In genomic region chr10:82759706-82760105, GRCm38 (mm10) we compare ENCODE assay signal across 17 mouse cellular contexts. TPM values are rescaled to one million over a fixed set of nuclear protein-coding genes. Genes with fewer than 3 reads are reported as not detected.
DNase-seq lines count a peak whose midpoint lies in the region; ATAC-seq and TF ChIP-seq lines count a peak whose summit lies in the region.
"Had no signal": no experiment of that assay in that cellular context is flagged by ENCODE, and none has a peak within 500 bp of the region (broad histone marks: within the 10 kb centered on the region; RNA-seq: fewer than 3 reads in every experiment).

No protein-coding gene starts in this region.

- H3K4me3 ChIP-seq in hindbrain, embryonic 13.5 days, result no peak overlapping the region
- H3K4me3 ChIP-seq in hindbrain, postnatal 0 days (ENCODE audit: low read length), result no peak overlapping the region
- H3K4me3 ChIP-seq in E14TG2a.4 (replicated peaks; ENCODE audit: low read length), result peak overlapping the region; percentile 84; the same call in 1 of the 2 replicates
- H3K4me3 ChIP-seq in midbrain, embryonic 13.5 days (replicated peaks), result peak overlapping the region; percentile 8; the same call in 1 of the 2 replicates
- no peak overlapping the region for H3K4me3 ChIP-seq in kidney, embryonic 15.5 days (replicated peaks)
- H3K4me3 ChIP-seq: embryonic facial prominence, embryonic 13.5 days; left cerebral cortex, adult 2 months had no signal

- no peak for TF ChIP-seq CTCF in hindbrain, postnatal 0 days (IDR thresholded peaks at IDR 0.05; ENCODE audit: low read depth)
- no peak for TF ChIP-seq CTCF in E14TG2a.4 (conservative IDR thresholded peaks at IDR 0.05; ENCODE audit: low read length)

- ATAC-seq in hindbrain, embryonic 13.5 days (ENCODE audit: low FRiP score), result no peak
- no peak for ATAC-seq in hindbrain, postnatal 0 days
- peak; percentile 27 for ATAC-seq in granulocyte monocyte progenitor cell, adult 5-6 weeks (replicated peaks; ENCODE audit: poor library complexity, severe bottlenecking)
- ATAC-seq in midbrain, embryonic 13.5 days, result no peak
- ATAC-seq in kidney, embryonic 15.5 days (replicated peaks; ENCODE audit: low FRiP score), result no peak

- H3K4me2 ChIP-seq in hindbrain, embryonic 13.5 days, result peak overlapping the region; percentile 78; the same call in 1 of the 2 replicates
- no peak overlapping the region for H3K4me2 ChIP-seq in hindbrain, postnatal 0 days (ENCODE audit: low read depth, low read length)
- peak overlapping the region; percentile 41; the same call in 1 of the 2 replicates for H3K4me2 ChIP-seq in midbrain, embryonic 13.5 days (replicated peaks)
- H3K4me2 ChIP-seq in kidney, embryonic 15.5 days, result no peak overlapping the region

- H3K36me3 ChIP-seq in hindbrain, embryonic 13.5 days, result peaks cover 64% of the 10 kb centered on the region
- H3K36me3 ChIP-seq in hindbrain, postnatal 0 days (ENCODE audit: insufficient read depth, low read length), result peaks cover 39% of the 10 kb centered on the region
- peaks cover 74% of the 10 kb centered on the region for H3K36me3 ChIP-seq in E14TG2a.4 (ENCODE audit: insufficient read depth, low read length)
- H3K36me3 ChIP-seq in midbrain, embryonic 13.5 days, result peaks cover 58% of the 10 kb centered on the region
- peaks cover 64% of the 10 kb centered on the region for H3K36me3 ChIP-seq in kidney, embryonic 15.5 days

- WGBS in hindbrain, embryonic 13.5 days, result 94% methylated on average over 5 of the region's 5 CpGs
- WGBS in hindbrain, postnatal 0 days, result 94% methylated on average over 5 of the region's 5 CpGs
- WGBS in midbrain, embryonic 13.5 days, result 94% methylated on average over 5 of the region's 5 CpGs
- WGBS in kidney, embryonic 15.5 days, result 90% methylated on average over 5 of the region's 5 CpGs

- no peak overlapping the region for H3K9ac ChIP-seq in hindbrain, embryonic 13.5 days
- no peak overlapping the region for H3K9ac ChIP-seq in hindbrain, postnatal 0 days (replicated peaks; ENCODE audit: low read length)
- H3K9ac ChIP-seq in midbrain, embryonic 13.5 days (replicated peaks), result peak overlapping the region; percentile 51; the same call in 1 of the 2 replicates
- no peak overlapping the region for H3K9ac ChIP-seq in kidney, embryonic 15.5 days
- H3K9ac ChIP-seq: embryonic facial prominence, embryonic 13.5 days had no signal

- H3K4me1 ChIP-seq in hindbrain, embryonic 13.5 days (replicated peaks), result peaks cover 57% of the 10 kb centered on the region
- peaks cover 23% of the 10 kb centered on the region; the same call in 1 of the 2 replicates for H3K4me1 ChIP-seq in hindbrain, postnatal 0 days (ENCODE audit: insufficient read depth, low read length)
- peaks cover 73% of the 10 kb centered on the region for H3K4me1 ChIP-seq in E14TG2a.4 (replicated peaks; ENCODE audit: low read depth, low read length)
- peaks cover 55% of the 10 kb centered on the region for H3K4me1 ChIP-seq in midbrain, embryonic 13.5 days (replicated peaks)
- peaks cover 30% of the 10 kb centered on the region for H3K4me1 ChIP-seq in kidney, embryonic 15.5 days

- no peak overlapping the region for H3K27ac ChIP-seq in hindbrain, embryonic 13.5 days
- no peak overlapping the region for H3K27ac ChIP-seq in hindbrain, postnatal 0 days
- H3K27ac ChIP-seq in midbrain, embryonic 13.5 days, result no peak overlapping the region
- H3K27ac ChIP-seq in kidney, embryonic 15.5 days, result no peak overlapping the region
- H3K27ac ChIP-seq: embryonic facial prominence, embryonic 13.5 days; left cerebral cortex, adult 2 months had no signal

- H3K9me3 ChIP-seq in hindbrain, embryonic 13.5 days, result no peaks in the 10 kb centered on the region
- no peaks in the 10 kb centered on the region for H3K9me3 ChIP-seq in hindbrain, postnatal 0 days (ENCODE audit: low read length)
- H3K9me3 ChIP-seq in E14TG2a.4 (ENCODE audit: low read length), result no peaks in the 10 kb centered on the region
- H3K9me3 ChIP-seq in midbrain, embryonic 13.5 days, result no peaks in the 10 kb centered on the region
- H3K9me3 ChIP-seq in kidney, embryonic 15.5 days (replicated peaks), result no peaks in the 10 kb centered on the region
- H3K9me3 ChIP-seq: embryonic facial prominence, embryonic 13.5 days had no signal

- no peaks in the 10 kb centered on the region for H3K27me3 ChIP-seq in hindbrain, embryonic 13.5 days
- H3K27me3 ChIP-seq in hindbrain, postnatal 0 days (ENCODE audit: insufficient read depth, low read length), result no peaks in the 10 kb centered on the region
- H3K27me3 ChIP-seq in E14TG2a.4 (ENCODE audit: insufficient read depth, low read length), result no peaks in the 10 kb centered on the region
- no peaks in the 10 kb centered on the region for H3K27me3 ChIP-seq in midbrain, embryonic 13.5 days
- no peaks in the 10 kb centered on the region for H3K27me3 ChIP-seq in kidney, embryonic 15.5 days
- H3K27me3 ChIP-seq: embryonic facial prominence, embryonic 13.5 days had no signal

- DNase-seq in hindbrain, postnatal 0 days (ENCODE audit: low spot score), result no peak
- no peak for DNase-seq in cerebellum, postnatal 14 days
- DNase-seq in lung, adult 18-20 months, result no peak
- DNase-seq: adrenal gland, postnatal 25 days; cerebellum, adult 18-20 months; heart, postnatal 4 days; kidney, adult 11 months; kidney, postnatal 14 days; right cerebral cortex, postnatal 14 days; thymus, postnatal 14 days had no signal

RNA-seq across cellular contexts. Expression of gene Nfyb, which starts 4.2 kb away (rescaled TPM):
- 45.7 and 49.5 TPM in 2 replicates for polyA plus RNA-seq in hindbrain, embryonic 13.5 days (2015; fragmentation: Nextera tagmentation; extraction: Ambion mirVana)
- 30.9 and 34.4 TPM in 2 replicates for total RNA-seq in hindbrain, postnatal 0 days (2014; rRNA removed)
- 27.3 and 28.1 TPM in 2 replicates for polyA plus RNA-seq in hindbrain, postnatal 0 days (2015; fragmentation: Nextera tagmentation; extraction: Ambion mirVana)
- total RNA-seq in granulocyte monocyte progenitor cell, adult 5-6 weeks (2014; fragmentation: Nextera tagmentation), result 27.2 and 41.6 TPM in 2 replicates
- 68.1 and 75.2 TPM in 2 replicates for total RNA-seq in granulocyte monocyte progenitor cell, adult 5-6 weeks (2017)
- polyA plus RNA-seq in midbrain, embryonic 13.5 days (2015; fragmentation: Nextera tagmentation; extraction: Ambion mirVana), result 57.6 and 57.8 TPM in 2 replicates
- polyA plus RNA-seq in kidney, embryonic 15.5 days (2015; fragmentation: Nextera tagmentation; extraction: Ambion mirVana), result 47.7 and 48.9 TPM in 2 replicates

Comparison
In these comparisons a context has a peak if more than half of its experiments do, and no peak if none do; other contexts are left out.
1. H3K4me2 ChIP-seq: peak in hindbrain, embryonic 13.5 days (single experiment) and midbrain, embryonic 13.5 days (single experiment); none in hindbrain, postnatal 0 days (single experiment) and kidney, embryonic 15.5 days (single experiment).
2. H3K4me3 ChIP-seq: peak in E14TG2a.4 (single experiment) and midbrain, embryonic 13.5 days (single experiment); none in hindbrain, embryonic 13.5 days (single experiment), hindbrain, postnatal 0 days (single experiment) and kidney, embryonic 15.5 days (single experiment).